Mouse (Mus musculus): ENCODE results near the gene Rapgef4.

GRCm38 (mm10) chr2:72228881-72229280, 247.8 kb downstream of the Rapgef4 start:
- no peak for TF ChIP-seq POLR2A (IDR thresholded peaks at IDR 0.05; ENCODE audit: control insufficient read depth, low read depth, low read length)
- TF ChIP-seq CTCF (IDR thresholded peaks at IDR 0.05; ENCODE audit: control insufficient read depth, insufficient read depth, insufficient replicate concordance, low read depth, low read length) = no peak
